9 mouse cellular contexts compared by ENCODE assay signal in the genomic region with DNA sequence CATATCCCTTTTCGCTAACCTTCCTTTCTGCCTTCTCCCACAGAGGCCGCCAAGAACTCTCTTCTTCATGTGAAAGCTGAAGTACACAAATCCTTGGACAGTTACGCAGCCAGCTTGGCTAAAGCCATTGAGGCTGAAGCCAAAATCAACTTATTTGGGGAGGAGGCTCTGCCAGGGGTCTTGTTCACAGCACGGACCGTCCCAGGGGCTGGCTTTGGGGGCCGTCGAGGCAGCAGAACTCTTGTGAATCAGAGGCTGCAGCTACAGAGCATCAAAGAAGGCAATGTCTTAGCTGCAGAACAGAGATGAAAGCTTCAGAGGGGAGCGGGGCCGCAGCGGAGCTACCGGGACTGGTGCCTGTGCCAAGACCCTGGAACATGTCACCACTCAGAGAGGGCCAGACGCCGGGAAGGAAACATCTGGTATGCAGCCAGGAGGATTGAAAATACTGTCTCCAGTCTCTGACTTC. TPM values are rescaled to one million over a fixed set of nuclear protein-coding genes. Genes with fewer than 3 reads are reported as not detected.
DNase-seq lines count a peak whose midpoint lies in the region; ATAC-seq and TF ChIP-seq lines count a peak whose summit lies in the region.
"Had no signal": no experiment of that assay in that cellular context is flagged by ENCODE, and none has a peak within 500 bp of the region (broad histone marks: within the 10 kb centered on the region; RNA-seq: fewer than 3 reads in every experiment).

No protein-coding gene starts in this region.

- no peaks in the 10 kb centered on the region for H3K9me3 ChIP-seq in forebrain, embryonic 14.5 days (replicated peaks; ENCODE audit: control insufficient read depth, low read length)
- H3K9me3 ChIP-seq: liver, embryonic 12.5 days had no signal

- 84% methylated on average over 13 of the region's 13 CpGs for WGBS in liver, adult 2 months
- WGBS in forebrain, embryonic 14.5 days, result 92% methylated on average over 13 of the region's 13 CpGs

- no peak overlapping the region for H3K4me2 ChIP-seq in forebrain, embryonic 14.5 days (ENCODE audit: low read length)
- H3K4me2 ChIP-seq: liver, embryonic 12.5 days had no signal

- H3K9ac ChIP-seq in liver, adult 2 months (ENCODE audit: low read depth, low read length), result no peak overlapping the region
- no peak overlapping the region for H3K9ac ChIP-seq in forebrain, embryonic 14.5 days (ENCODE audit: low read length)
- H3K9ac ChIP-seq: liver, embryonic 12.5 days had no signal

- no peak for ATAC-seq in forebrain, embryonic 14.5 days
- ATAC-seq: liver, embryonic 12.5 days had no signal

- no peaks in the 10 kb centered on the region for H3K27me3 ChIP-seq in liver, adult 2 months (ENCODE audit: control insufficient read depth, insufficient read depth, low read length)
- H3K27me3 ChIP-seq in forebrain, embryonic 14.5 days (replicated peaks; ENCODE audit: control insufficient read depth, insufficient read depth, low read length), result no peaks in the 10 kb centered on the region

- H3K36me3 ChIP-seq in liver, adult 2 months (ENCODE audit: control insufficient read depth, insufficient read depth, low read length), result no peaks in the 10 kb centered on the region
- H3K36me3 ChIP-seq in forebrain, embryonic 14.5 days (ENCODE audit: control insufficient read depth, insufficient read depth, low read length), result peaks cover 69% of the 10 kb centered on the region
- H3K36me3 ChIP-seq: liver, embryonic 12.5 days had no signal

- no peak for TF ChIP-seq CTCF in liver, adult 2 months (IDR thresholded peaks at IDR 0.05; ENCODE audit: low read depth, low read length)

- DNase-seq in adrenal gland, postnatal 14 days, result peak; percentile 14
- no peak for DNase-seq in adrenal gland, adult 8-10 months
- DNase-seq in liver, adult 2 months (ENCODE audit: extremely low read depth, low read depth, low spot score), result peak; percentile 10
- no peak for DNase-seq in liver
- peak; percentile 64 to 68 for DNase-seq in heart, postnatal 10 days
- peak; percentile 26 for DNase-seq in skeletal muscle tissue, adult 2 months (ENCODE audit: low read depth, low spot score)
- no peak for DNase-seq in forebrain, embryonic 14.5 days (ENCODE audit: low spot score)
- no peak for DNase-seq in right cerebral cortex, postnatal 4 days

- no peak overlapping the region for H3K27ac ChIP-seq in liver, adult 2 months (replicated peaks; ENCODE audit: insufficient read depth, low read depth, low read length)
- H3K27ac ChIP-seq in forebrain, embryonic 14.5 days (ENCODE audit: low read depth, low read length), result no peak overlapping the region
- H3K27ac ChIP-seq: liver, embryonic 12.5 days had no signal

- no peak for TF ChIP-seq POLR2A in liver, adult 2 months (IDR thresholded peaks at IDR 0.05; ENCODE audit: extremely low read depth, insufficient read depth, low read length)

- no peaks in the 10 kb centered on the region for H3K79me2 ChIP-seq in liver, adult 2 months (ENCODE audit: control insufficient read depth, insufficient read depth, low read length)

- H3K4me1 ChIP-seq in liver, adult 2 months (ENCODE audit: control insufficient read depth, insufficient read depth, low read length), result no peaks in the 10 kb centered on the region
- H3K4me1 ChIP-seq in forebrain, embryonic 14.5 days (ENCODE audit: control insufficient read depth, insufficient read depth, low read length), result no peaks in the 10 kb centered on the region

- intact Hi-C loops in heart, postnatal 10 days (cut with DNase I), result no loop called here

- no peak overlapping the region for H3K4me3 ChIP-seq in liver, adult 2 months (ENCODE audit: insufficient read depth, low read depth, low read length)
- no peak overlapping the region for H3K4me3 ChIP-seq in forebrain, embryonic 14.5 days (ENCODE audit: low read depth, low read length)
- H3K4me3 ChIP-seq: liver, embryonic 12.5 days had no signal

RNA-seq across cellular contexts. Expression of gene Gpr161, which starts 25.8 kb away (rescaled TPM):
- total RNA-seq in adrenal gland, postnatal 14 days (2021), result 1.7 and 2.5 TPM in 2 replicates
- 1 to 10 TPM in 3 of 4 experiments, under 1 TPM in 1; 0.92 to 1.3 (median 1.2) TPM for total RNA-seq in adrenal gland, adult 8-10 months (2022)
- total RNA-seq in liver, adult 2 months (2014; rRNA removed), result 0.09 and 0.13 TPM in 2 replicates
- 0.07 and 0.17 TPM in 2 replicates for polyA plus RNA-seq in liver, adult 2 months (2012; rRNA removed)
- total RNA-seq in heart, postnatal 10 days (2021), result 1 to 10 TPM; 5.7 to 8.1 TPM
- polyA plus RNA-seq in forebrain, embryonic 14.5 days (2014; fragmentation: Nextera tagmentation; extraction: Ambion mirVana), result 4.7 and 4.8 TPM in 2 replicates

Comparison
In these comparisons a context has a peak if more than half of its experiments do, and no peak if none do; other contexts are left out.
1. DNase-seq: peak in adrenal gland, postnatal 14 days (single experiment), liver, adult 2 months (single experiment), heart, postnatal 10 days (2 of 2) and skeletal muscle tissue, adult 2 months (single experiment); none in adrenal gland, adult 8-10 months (single experiment), liver (single experiment), forebrain, embryonic 14.5 days (single experiment) and right cerebral cortex, postnatal 4 days (single experiment).